Mouse (Mus musculus) forebrain, embryonic 10.5 days (tissue): ENCODE data around the gene Cntn6. TPM values are rescaled to one million over a fixed set of nuclear protein-coding genes. Genes with fewer than 3 reads are reported as not detected.

Source experiments
- DNase-seq: peaks from one replicate; pipeline ENCODE4 v3.0.0-alpha.2; 2017; ENCODE audit warnings: low spot score; ENCODE audit errors: extremely low spot score
- H3K27ac ChIP-seq: fragments of 300-500 bp; sonication (generic); 2 replicates; pipeline ENCODE4 v1.5.1; 2016; ENCODE audit warnings: mild to moderate bottlenecking
- H3K27me3 ChIP-seq: fragments of 300-500 bp; sonication (generic); 2 replicates; pipeline ENCODE4 v1.6.1; 2016; ENCODE audit warnings: mild to moderate bottlenecking; ENCODE audit not compliant: poor library complexity, severe bottlenecking
- H3K36me3 ChIP-seq: fragments of 300-500 bp; sonication (generic); replicated peaks from 2 replicates; pipeline ENCODE4 v1.6.1; 2016; ENCODE audit warnings: mild to moderate bottlenecking, moderate library complexity
- H3K4me1 ChIP-seq: fragments of 300-500 bp; sonication (generic); 2 replicates; pipeline ENCODE4 v1.6.1; 2016
- H3K4me3 ChIP-seq: fragments of 300-500 bp; sonication (generic); 2 replicates; pipeline ENCODE4 v1.5.1; 2016; ENCODE audit warnings: mild to moderate bottlenecking, moderate library complexity
- H3K9me3 ChIP-seq: fragments of 300-500 bp; sonication (generic); 2 replicates; pipeline ENCODE4 v1.6.1; 2016; ENCODE audit warnings: mild to moderate bottlenecking, moderate library complexity
- WGBS: fragments of 180-500 bp; shearing (Covaris S2); methylation state at CpG from one replicate; pipeline ENCODE4 v1.1.7; 2016; 5-methylcytosine and 5-hydroxymethylcytosine counted together
- polyA plus RNA-seq: library from polyadenylated mRNA; unstranded; fragments of >200 nt; fragmentation: Nextera tagmentation; extraction: Ambion mirVana; gene quantifications from 2 replicates; pipeline ENCODE4 v1.2.1, GENCODE M21; 2016

Cntn6 gene
- polyA plus RNA-seq, 1 experiment from 2014 or later: 1.7 TPM

GRCm38 (mm10) chr6:104808526-104808925 lies 315.9 kb downstream of the Cntn6 start:
- DNase-seq: no peak
- WGBS: 50% methylated on average over 4 of the region's 4 CpGs
- Histone ChIP-seq H3K9me3 (no peaks in the 10 kb centered on the region), H3K27me3 (no peaks in the 10 kb centered on the region), H3K36me3 (no peaks in the 10 kb centered on the region), H3K4me3 (no peak overlapping the region), H3K27ac (no peak overlapping the region), H3K4me1 (peaks cover 10% of the 10 kb centered on the region)

- 85% methylated on average over 2 of the region's 2 CpGs for WGBS
- Histone ChIP-seq H3K27ac (no peak overlapping the region), H3K27me3 (no peaks in the 10 kb centered on the region), H3K9me3 (no peaks in the 10 kb centered on the region), H3K36me3 (no peaks in the 10 kb centered on the region), H3K4me3 (no peak overlapping the region), H3K4me1 (no peaks in the 10 kb centered on the region)
- DNase-seq: no peak
Observed at GRCm38 (mm10) chr6:104815610-104816009, 323.0 kb downstream of the Cntn6 start.

GRCm38 (mm10) chr6:104879711-104880110 lies 387.1 kb downstream of the Cntn6 start:
- 61% methylated on average over 1 of the region's 1 CpGs for whole genome bisulfite sequencing
- Histone ChIP-seq H3K4me3 (no peak overlapping the region), H3K4me1 (peaks cover 4% of the 10 kb centered on the region; the same call in 1 of the 2 replicates), H3K27me3 (no peaks in the 10 kb centered on the region), H3K36me3 (no peaks in the 10 kb centered on the region), H3K27ac (no peak overlapping the region), H3K9me3 (no peaks in the 10 kb centered on the region)
- DNase-seq: no peak

- Histone ChIP-seq H3K4me3 (no peak overlapping the region), H3K36me3 (no peaks in the 10 kb centered on the region), H3K27me3 (no peaks in the 10 kb centered on the region), H3K9me3 (no peaks in the 10 kb centered on the region), H3K4me1 (peaks cover 4% of the 10 kb centered on the region; the same call in 1 of the 2 replicates), H3K27ac (no peak overlapping the region)
- WGBS: 29% methylated on average over 2 of the region's 2 CpGs
- no peak for DNase-seq
Observed at GRCm38 (mm10) chr6:104884021-104884420, 391.4 kb downstream of the Cntn6 start.

- peaks cover 4% of the 10 kb centered on the region; the same call in 1 of the 2 replicates for H3K4me1 ChIP-seq
- no peak for DNase-seq
- H3K4me3 ChIP-seq: no peak overlapping the region
- no peaks in the 10 kb centered on the region for H3K9me3 ChIP-seq
- H3K27me3 ChIP-seq: no peaks in the 10 kb centered on the region
- no peaks in the 10 kb centered on the region for H3K36me3 ChIP-seq
- H3K27ac ChIP-seq: no peak overlapping the region
Observed at GRCm38 (mm10) chr6:104885829-104886228, 393.2 kb downstream of the Cntn6 start.

- 87% methylated on average over 3 of the region's 3 CpGs for WGBS
- H3K9me3 ChIP-seq: no peaks in the 10 kb centered on the region
- H3K4me1 ChIP-seq: no peaks in the 10 kb centered on the region
- no peaks in the 10 kb centered on the region for H3K36me3 ChIP-seq
- H3K27ac ChIP-seq: no peak overlapping the region
- no peak for DNase-seq
- H3K27me3 ChIP-seq: no peaks in the 10 kb centered on the region
- H3K4me3 ChIP-seq: no peak overlapping the region
Observed at GRCm38 (mm10) chr6:104891071-104891470, 398.5 kb downstream of the Cntn6 start.
